Mouse (Mus musculus): ENCODE results near the gene Lmntd1. TPM values are rescaled to one million over a fixed set of nuclear protein-coding genes. Genes with fewer than 3 reads are reported as not detected.

Lmntd1 gene
- polyA plus RNA-seq, 1 experiment from 2014 or later, result 1.6 TPM

DNA sequence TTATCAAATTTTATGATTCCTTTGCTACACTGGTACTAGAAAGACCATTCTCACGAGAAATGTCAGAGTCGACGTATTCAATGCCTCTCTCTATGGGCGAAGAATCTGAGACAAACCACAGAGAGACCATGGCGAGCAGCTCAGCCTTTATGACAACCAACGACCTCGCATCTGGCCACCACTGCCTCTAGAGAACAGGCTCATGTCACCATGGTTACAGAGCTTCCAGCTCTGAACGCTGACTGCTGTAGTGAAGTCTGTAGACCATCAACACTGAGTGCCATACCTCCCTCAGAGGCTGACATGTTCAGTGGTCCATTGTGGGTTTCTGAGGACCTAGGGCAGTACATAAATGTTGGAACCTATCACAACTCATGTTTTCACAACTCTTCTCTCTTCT, 180.2 kb downstream of the Lmntd1 start:
- Histone ChIP-seq H3K9ac (replicated peaks; ENCODE audit: low read length) (no peak overlapping the region), H3K4me3 (ENCODE audit: low read length) (no peak overlapping the region), H3K27ac (ENCODE audit: low read length) (no peak overlapping the region), H3K27me3 (ENCODE audit: insufficient read depth, low read length) (no peaks in the 10 kb centered on the region), H3K9me3 (ENCODE audit: low read length) (no peaks in the 10 kb centered on the region), H3K4me1 (ENCODE audit: insufficient read depth, low read length) (no peaks in the 10 kb centered on the region), H3K4me2 (replicated peaks; ENCODE audit: low read depth, low read length) (no peak overlapping the region), H3K36me3 (ENCODE audit: insufficient read depth, low read length) (no peaks in the 10 kb centered on the region)
- WGBS, result 65% methylated on average over 8 of the region's 8 CpGs
- no peak for ATAC-seq (ENCODE audit: low FRiP score, low TSS enrichment)

DNA sequence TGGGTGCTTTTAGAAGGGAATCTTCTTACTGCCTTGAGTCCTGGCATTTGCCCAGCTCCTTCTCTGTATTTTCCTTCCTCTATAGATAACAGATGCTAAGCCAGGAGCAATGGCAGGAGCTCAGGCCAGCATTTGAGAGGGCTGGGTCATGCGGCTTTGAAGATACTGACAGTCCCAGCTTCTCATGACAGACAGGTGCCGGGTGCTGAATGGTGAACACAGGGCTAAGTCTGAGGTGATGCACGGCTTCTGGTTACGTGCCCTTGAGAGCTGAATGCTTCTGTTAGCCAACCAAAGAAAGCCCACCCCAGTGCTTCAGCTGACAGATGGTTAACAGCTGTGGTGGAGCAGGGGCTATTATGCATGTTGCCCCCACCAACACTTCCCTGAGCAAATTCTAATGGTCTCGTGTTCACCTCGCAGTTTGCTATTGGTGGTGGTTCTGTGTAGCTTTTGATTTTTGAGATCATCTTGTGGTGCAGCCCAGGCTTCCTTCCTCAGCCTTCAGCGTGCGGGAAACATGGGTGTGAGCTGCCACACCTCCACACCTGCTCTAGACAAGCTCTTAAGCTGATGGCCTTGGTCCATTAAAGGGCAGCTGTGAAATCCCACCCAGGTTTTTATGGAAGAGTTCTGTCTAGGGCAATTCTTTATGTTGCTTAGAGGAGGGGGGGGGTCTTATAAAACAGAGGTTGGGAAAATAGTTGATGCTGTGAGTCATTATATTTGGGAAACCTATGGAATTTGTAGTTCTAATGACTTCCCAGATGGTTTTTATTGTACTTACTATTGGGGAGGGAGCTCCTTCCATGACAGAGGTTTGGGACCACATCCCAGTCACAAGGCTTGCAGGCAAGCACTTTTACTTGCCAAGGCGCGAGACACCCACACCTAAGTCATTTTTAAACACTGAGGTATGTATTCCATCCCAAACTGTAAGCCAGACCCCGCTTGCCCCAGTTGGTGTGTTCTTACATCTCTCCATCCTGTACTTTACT, 181.1 kb downstream of the Lmntd1 start:
- H3K4me2 ChIP-seq (replicated peaks; ENCODE audit: low read depth, low read length), result no peak overlapping the region
- H3K27ac ChIP-seq (ENCODE audit: low read length), result no peak overlapping the region
- no peaks in the 10 kb centered on the region for H3K4me1 ChIP-seq (ENCODE audit: insufficient read depth, low read length)
- H3K36me3 ChIP-seq (ENCODE audit: insufficient read depth, low read length), result no peaks in the 10 kb centered on the region
- no peak overlapping the region for H3K4me3 ChIP-seq (ENCODE audit: low read length)
- no peak overlapping the region for H3K9ac ChIP-seq (replicated peaks; ENCODE audit: low read length)
- H3K9me3 ChIP-seq (ENCODE audit: low read length), result no peaks in the 10 kb centered on the region
- ATAC-seq (ENCODE audit: low FRiP score, low TSS enrichment), result no peak
- WGBS, result 56% methylated on average over 11 of the region's 11 CpGs
- no peaks in the 10 kb centered on the region for H3K27me3 ChIP-seq (ENCODE audit: insufficient read depth, low read length)

DNA sequence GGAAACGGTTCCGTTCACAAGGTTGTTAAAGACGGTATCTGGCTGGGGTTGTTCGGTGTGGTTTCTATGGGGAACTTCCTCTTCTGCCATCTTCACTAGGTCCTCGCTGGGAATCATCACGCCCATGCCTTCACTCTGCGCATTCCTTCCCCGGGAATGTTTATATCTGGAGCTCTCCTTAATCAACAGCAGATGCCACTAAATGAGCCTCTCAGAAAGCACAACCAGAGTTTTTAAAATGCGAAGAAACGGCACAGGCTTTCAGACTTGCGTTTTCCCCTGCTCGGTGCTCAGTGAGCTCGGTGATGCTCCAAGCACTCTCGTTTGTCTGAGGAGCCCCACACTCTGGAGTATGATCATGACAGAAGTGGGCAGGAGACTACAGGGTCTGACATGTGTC, 182.4 kb downstream of the Lmntd1 start:
- H3K9me3 ChIP-seq (ENCODE audit: low read length), result no peaks in the 10 kb centered on the region
- no peaks in the 10 kb centered on the region for H3K36me3 ChIP-seq (ENCODE audit: insufficient read depth, low read length)
- H3K4me2 ChIP-seq (replicated peaks; ENCODE audit: low read depth, low read length), result no peak overlapping the region
- no peaks in the 10 kb centered on the region for H3K27me3 ChIP-seq (ENCODE audit: insufficient read depth, low read length)
- H3K9ac ChIP-seq (replicated peaks; ENCODE audit: low read length), result no peak overlapping the region
- ATAC-seq (ENCODE audit: low FRiP score, low TSS enrichment), result no peak
- WGBS, result 87% methylated on average over 14 of the region's 14 CpGs
- no peak overlapping the region for H3K27ac ChIP-seq (ENCODE audit: low read length)
- H3K4me3 ChIP-seq (ENCODE audit: low read length), result no peak overlapping the region
- H3K4me1 ChIP-seq (ENCODE audit: insufficient read depth, low read length), result no peaks in the 10 kb centered on the region

DNA sequence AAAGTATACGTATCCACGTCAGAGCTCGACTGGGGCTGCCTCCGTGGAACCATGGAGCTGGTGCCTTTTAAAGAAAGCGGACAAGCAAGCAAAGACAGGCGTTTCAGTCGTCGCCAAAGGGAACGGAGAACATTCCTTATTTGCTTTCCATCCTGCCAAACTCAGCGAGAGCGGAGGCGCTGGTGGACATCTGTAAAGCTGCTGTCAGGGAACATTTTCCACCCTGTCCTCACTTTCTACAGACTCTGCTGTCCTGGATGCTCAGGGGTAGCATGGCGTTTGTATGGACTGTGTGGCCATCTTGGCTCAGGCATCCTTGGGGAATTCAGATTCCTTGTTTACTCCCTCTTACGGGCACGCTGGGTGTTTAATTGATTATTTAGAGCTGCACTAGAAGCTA, 186.7 kb downstream of the Lmntd1 start:
- no peak for ATAC-seq (ENCODE audit: low FRiP score, low TSS enrichment)
- H3K4me2 ChIP-seq (replicated peaks; ENCODE audit: low read depth, low read length), result no peak overlapping the region
- 77% methylated on average over 15 of the region's 15 CpGs for WGBS

DNA sequence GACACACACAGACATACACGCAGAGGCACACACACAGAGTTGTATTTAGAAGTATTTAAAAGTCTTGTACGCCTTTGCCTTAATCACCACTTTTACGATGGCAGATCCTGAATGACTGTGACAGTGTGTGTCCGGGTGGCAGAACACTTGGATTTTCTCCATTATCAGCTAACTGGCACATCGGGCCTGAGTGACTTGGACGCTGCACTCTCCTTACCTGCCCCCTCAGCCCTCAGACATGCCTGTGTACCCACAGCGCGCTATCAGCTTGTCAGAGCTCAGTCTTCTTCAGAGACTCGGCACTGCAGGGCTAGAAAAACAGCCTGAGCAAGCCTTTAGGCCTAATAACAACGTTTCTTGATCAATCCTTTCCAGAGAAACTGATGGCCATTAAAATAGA, 187.6 kb downstream of the Lmntd1 start:
- WGBS, result 70% methylated on average over 10 of the region's 10 CpGs
- H3K4me1 ChIP-seq (ENCODE audit: insufficient read depth, low read length), result no peaks in the 10 kb centered on the region
- H3K27me3 ChIP-seq (ENCODE audit: insufficient read depth, low read length), result no peaks in the 10 kb centered on the region
- no peaks in the 10 kb centered on the region for H3K36me3 ChIP-seq (ENCODE audit: insufficient read depth, low read length)
- no peak overlapping the region for H3K4me2 ChIP-seq (replicated peaks; ENCODE audit: low read depth, low read length)
- no peak overlapping the region for H3K27ac ChIP-seq (ENCODE audit: low read length)
- ATAC-seq (ENCODE audit: low FRiP score, low TSS enrichment), result no peak
- H3K4me3 ChIP-seq (ENCODE audit: low read length), result no peak overlapping the region
- H3K9me3 ChIP-seq (ENCODE audit: low read length), result no peaks in the 10 kb centered on the region
- H3K9ac ChIP-seq (replicated peaks; ENCODE audit: low read length), result no peak overlapping the region

More for the DNA sequence above, 186.7 kb downstream of the Lmntd1 start:
- H3K36me3 ChIP-seq (ENCODE audit: insufficient read depth, low read length), result no peaks in the 10 kb centered on the region
- H3K27me3 ChIP-seq (ENCODE audit: insufficient read depth, low read length), result no peaks in the 10 kb centered on the region
- no peak overlapping the region for H3K9ac ChIP-seq (replicated peaks; ENCODE audit: low read length)
- no peaks in the 10 kb centered on the region for H3K9me3 ChIP-seq (ENCODE audit: low read length)
- no peaks in the 10 kb centered on the region for H3K4me1 ChIP-seq (ENCODE audit: insufficient read depth, low read length)
- H3K4me3 ChIP-seq (ENCODE audit: low read length), result no peak overlapping the region
- no peak overlapping the region for H3K27ac ChIP-seq (ENCODE audit: low read length)

DNA sequence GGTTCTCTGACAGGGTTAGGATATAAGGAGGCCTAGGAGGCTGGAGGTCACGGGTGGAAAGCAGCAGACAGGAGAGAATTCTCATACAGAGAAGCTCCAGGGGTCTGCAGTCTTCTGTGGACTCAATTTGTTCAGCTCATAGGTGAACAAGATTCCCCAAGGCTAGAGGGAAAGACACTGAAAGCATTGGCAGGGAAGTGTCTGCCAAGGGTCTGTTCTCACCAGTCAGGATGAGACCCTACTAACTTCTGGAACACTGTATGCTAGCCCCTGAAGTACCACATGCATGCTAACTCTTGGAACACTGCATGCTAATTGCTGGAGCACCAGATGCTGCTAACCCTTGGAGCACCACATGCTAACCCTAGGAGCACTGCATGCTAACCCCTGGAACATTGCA, 190.0 kb downstream of the Lmntd1 start:
- 79% methylated on average over 1 of the region's 1 CpGs for WGBS

DNA sequence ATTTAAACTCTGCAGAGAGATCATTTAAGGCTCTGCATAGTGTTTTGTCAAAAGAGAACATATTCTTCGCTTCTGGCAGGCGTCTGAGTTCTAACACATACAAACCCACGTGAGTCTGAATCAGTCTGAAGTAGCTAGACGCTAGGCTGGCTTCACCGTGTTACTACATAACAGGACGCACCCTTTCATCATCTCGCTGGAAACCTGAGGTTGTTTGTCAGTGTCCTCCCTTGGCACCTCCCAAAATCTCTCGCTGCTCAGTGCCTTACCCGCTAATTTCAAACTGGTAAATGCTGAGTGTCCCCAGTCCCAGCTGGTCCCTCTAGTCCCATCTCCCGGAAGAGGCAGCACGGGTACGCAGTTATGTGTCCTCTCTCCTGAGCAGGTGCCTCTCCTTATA, 190.6 kb downstream of the Lmntd1 start:
- Histone ChIP-seq H3K27ac (ENCODE audit: low read length) (no peak overlapping the region), H3K9ac (replicated peaks; ENCODE audit: low read length) (no peak overlapping the region), H3K27me3 (ENCODE audit: insufficient read depth, low read length) (no peaks in the 10 kb centered on the region), H3K4me1 (ENCODE audit: insufficient read depth, low read length) (no peaks in the 10 kb centered on the region), H3K4me2 (replicated peaks; ENCODE audit: low read depth, low read length) (no peak overlapping the region), H3K9me3 (ENCODE audit: low read length) (no peaks in the 10 kb centered on the region), H3K4me3 (ENCODE audit: low read length) (no peak overlapping the region), H3K36me3 (ENCODE audit: insufficient read depth, low read length) (no peaks in the 10 kb centered on the region)
- 75% methylated on average over 12 of the region's 12 CpGs for whole genome bisulfite sequencing
- ATAC-seq (ENCODE audit: low FRiP score, low TSS enrichment), result no peak

More for the DNA sequence above, 190.0 kb downstream of the Lmntd1 start:
- no peak for ATAC-seq (ENCODE audit: low FRiP score, low TSS enrichment)
- Histone ChIP-seq H3K27ac (ENCODE audit: low read length) (no peak overlapping the region), H3K27me3 (ENCODE audit: insufficient read depth, low read length) (no peaks in the 10 kb centered on the region), H3K9me3 (ENCODE audit: low read length) (no peaks in the 10 kb centered on the region), H3K36me3 (ENCODE audit: insufficient read depth, low read length) (no peaks in the 10 kb centered on the region), H3K9ac (replicated peaks; ENCODE audit: low read length) (no peak overlapping the region), H3K4me3 (ENCODE audit: low read length) (no peak overlapping the region), H3K4me1 (ENCODE audit: insufficient read depth, low read length) (no peaks in the 10 kb centered on the region), H3K4me2 (replicated peaks; ENCODE audit: low read depth, low read length) (no peak overlapping the region)

DNA sequence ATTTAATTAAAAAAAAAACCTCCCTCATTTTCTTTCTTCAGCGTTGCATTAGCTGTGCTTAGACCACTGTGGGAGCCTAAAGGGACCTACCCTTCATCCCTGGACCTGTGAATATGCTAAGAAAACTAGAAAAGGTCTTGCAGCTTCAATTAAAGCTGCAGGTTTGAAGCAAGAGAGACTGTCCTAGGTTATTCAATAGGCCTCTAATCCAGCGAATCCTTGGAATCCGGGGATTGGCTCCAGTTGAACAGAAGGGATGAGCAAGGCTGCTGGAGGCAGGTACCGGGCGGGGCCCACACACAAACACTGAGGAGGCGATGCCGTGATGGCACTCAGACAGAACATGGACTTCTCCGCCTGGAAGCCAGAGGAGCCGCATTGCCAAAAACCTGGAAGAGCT, 192.5 kb downstream of the Lmntd1 start:
- H3K4me1 ChIP-seq (ENCODE audit: insufficient read depth, low read length), result no peaks in the 10 kb centered on the region
- H3K27me3 ChIP-seq (ENCODE audit: insufficient read depth, low read length), result no peaks in the 10 kb centered on the region
- ATAC-seq (ENCODE audit: low FRiP score, low TSS enrichment), result no peak
- H3K9ac ChIP-seq (replicated peaks; ENCODE audit: low read length), result no peak overlapping the region
- H3K27ac ChIP-seq (ENCODE audit: low read length), result no peak overlapping the region
- 91% methylated on average over 9 of the region's 9 CpGs for WGBS
- no peak overlapping the region for H3K4me2 ChIP-seq (replicated peaks; ENCODE audit: low read depth, low read length)
- no peaks in the 10 kb centered on the region for H3K36me3 ChIP-seq (ENCODE audit: insufficient read depth, low read length)
- no peak overlapping the region for H3K4me3 ChIP-seq (ENCODE audit: low read length)
- H3K9me3 ChIP-seq (ENCODE audit: low read length), result no peaks in the 10 kb centered on the region

DNA sequence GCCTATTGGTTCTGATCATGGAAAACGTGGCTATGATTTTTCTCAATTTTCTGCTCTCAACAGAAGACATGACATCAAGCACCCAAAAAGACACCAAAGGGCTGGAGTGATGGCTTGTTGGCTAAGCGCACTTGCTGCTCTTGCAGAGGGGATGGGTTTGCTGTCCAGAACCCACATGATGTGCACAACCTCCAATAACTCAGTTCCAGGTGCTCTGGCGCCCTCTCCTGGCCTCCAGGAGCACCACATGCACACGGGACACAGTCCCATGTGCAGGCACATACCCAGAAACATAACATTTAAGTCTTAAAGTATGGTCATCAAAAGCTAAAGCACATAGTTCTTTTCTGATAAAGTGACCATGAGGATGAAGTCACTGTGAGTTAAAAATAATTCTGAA, 193.7 kb downstream of the Lmntd1 start:
- Histone ChIP-seq H3K9ac (replicated peaks; ENCODE audit: low read length) (no peak overlapping the region), H3K27ac (ENCODE audit: low read length) (no peak overlapping the region), H3K36me3 (ENCODE audit: insufficient read depth, low read length) (no peaks in the 10 kb centered on the region), H3K4me2 (replicated peaks; ENCODE audit: low read depth, low read length) (no peak overlapping the region), H3K9me3 (ENCODE audit: low read length) (no peaks in the 10 kb centered on the region), H3K27me3 (ENCODE audit: insufficient read depth, low read length) (no peaks in the 10 kb centered on the region), H3K4me3 (ENCODE audit: low read length) (no peak overlapping the region), H3K4me1 (ENCODE audit: insufficient read depth, low read length) (no peaks in the 10 kb centered on the region)
- ATAC-seq (ENCODE audit: low FRiP score, low TSS enrichment), result no peak
- 69% methylated on average over 4 of the region's 4 CpGs for WGBS

DNA sequence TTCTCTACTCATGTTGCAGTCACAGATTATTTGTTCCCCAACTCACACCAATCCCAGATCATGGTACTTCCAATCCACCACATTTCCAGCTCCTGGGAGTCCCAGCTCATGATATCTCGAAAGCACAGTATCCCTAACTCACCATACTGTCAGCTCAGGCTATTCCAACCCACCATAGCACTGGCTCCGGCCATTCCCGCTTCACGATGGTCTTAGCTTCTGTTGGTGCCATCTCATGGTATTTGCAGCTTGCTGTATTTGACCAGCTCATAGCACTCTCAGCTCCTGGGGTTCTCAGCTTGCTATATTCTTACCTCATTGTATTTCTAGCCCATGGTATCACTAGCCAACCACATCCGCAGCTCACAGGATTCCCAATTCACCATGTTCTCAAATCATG, 195.3 kb downstream of the Lmntd1 start:
- WGBS, result 93% methylated on average over 5 of the region's 5 CpGs
- no peak overlapping the region for H3K27ac ChIP-seq (ENCODE audit: low read length)
- no peak for ATAC-seq (ENCODE audit: low FRiP score, low TSS enrichment)
- H3K4me2 ChIP-seq (replicated peaks; ENCODE audit: low read depth, low read length), result no peak overlapping the region
- no peak overlapping the region for H3K4me3 ChIP-seq (ENCODE audit: low read length)
- H3K9ac ChIP-seq (replicated peaks; ENCODE audit: low read length), result no peak overlapping the region
- H3K9me3 ChIP-seq (ENCODE audit: low read length), result no peaks in the 10 kb centered on the region
- H3K27me3 ChIP-seq (ENCODE audit: insufficient read depth, low read length), result no peaks in the 10 kb centered on the region
- no peaks in the 10 kb centered on the region for H3K4me1 ChIP-seq (ENCODE audit: insufficient read depth, low read length)
- H3K36me3 ChIP-seq (ENCODE audit: insufficient read depth, low read length), result no peaks in the 10 kb centered on the region

All from kidney, embryonic 16.5 days (tissue).